Mouse (Mus musculus): ENCODE results near the gene Iscu. TPM values are rescaled to one million over a fixed set of nuclear protein-coding genes. Genes with fewer than 3 reads are reported as not detected.
A peak's percentile ranks its signal among the peaks of the same experiment; 100 is the strongest.
"Not testable (repeated sequence)": the region's sequence is repeated elsewhere in the genome, so short reads cannot be mapped to it uniquely, and the experiment has no call there.

The Iscu gene
- polyA plus RNA-seq, 1 experiment = 79.0 TPM

DNA sequence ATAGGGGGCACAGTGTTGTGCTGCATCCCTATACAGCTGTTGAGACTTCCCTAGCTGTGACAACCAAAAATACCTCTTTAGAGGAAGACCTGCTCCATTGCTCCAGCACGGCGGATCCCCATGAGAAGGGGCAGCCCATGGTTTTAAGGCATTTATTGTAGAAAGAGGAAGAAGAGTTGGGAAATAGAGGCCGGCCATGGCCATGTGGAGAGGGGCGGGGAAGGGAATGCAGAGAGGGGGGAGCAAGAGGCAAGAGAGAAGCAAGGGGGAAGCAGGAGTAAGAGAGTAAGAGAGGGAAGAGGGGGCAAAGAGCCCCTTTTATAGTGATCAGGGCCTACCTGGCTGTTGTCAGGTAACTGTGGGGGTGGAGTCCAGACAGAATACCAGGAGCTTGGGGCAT, 37.6 kb downstream of the Iscu start:
- DNase-seq (ENCODE audit: low read depth, low spot score) = no peak
- WGBS = 94% methylated on average over 4 of the region's 4 CpGs

DNA sequence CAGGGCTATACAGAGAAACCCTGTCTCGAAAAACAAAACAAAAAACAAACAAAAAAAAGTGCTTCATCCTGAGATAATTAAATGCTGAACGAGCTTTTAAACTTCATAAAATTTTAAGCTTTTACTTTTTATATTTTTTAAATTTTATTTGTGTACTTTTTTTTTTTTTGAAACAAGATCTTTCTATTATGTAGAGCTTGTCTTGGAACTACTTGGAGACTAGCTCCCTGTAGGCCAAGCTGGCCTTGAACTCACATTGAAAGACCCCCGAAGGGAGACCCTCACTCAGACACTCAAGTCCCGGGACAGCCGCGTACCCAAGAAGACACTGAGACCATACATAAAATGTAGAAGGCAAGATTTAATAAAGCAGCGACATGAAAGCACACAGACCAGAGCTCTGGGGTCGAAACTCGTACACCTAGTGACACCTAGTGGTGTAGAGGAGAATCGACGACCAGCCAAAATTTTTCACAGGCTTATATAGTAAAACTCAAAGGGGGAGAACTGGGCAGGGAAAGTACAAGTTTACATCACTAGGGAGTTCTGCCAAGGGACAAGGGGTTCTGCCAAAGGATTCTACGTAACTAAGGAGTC, 39.4 kb downstream of the Iscu start:
- 20% methylated on average over 11 of the region's 12 CpGs for WGBS
- not testable (repeated sequence) for DNase-seq (ENCODE audit: low read depth, low spot score)

DNA sequence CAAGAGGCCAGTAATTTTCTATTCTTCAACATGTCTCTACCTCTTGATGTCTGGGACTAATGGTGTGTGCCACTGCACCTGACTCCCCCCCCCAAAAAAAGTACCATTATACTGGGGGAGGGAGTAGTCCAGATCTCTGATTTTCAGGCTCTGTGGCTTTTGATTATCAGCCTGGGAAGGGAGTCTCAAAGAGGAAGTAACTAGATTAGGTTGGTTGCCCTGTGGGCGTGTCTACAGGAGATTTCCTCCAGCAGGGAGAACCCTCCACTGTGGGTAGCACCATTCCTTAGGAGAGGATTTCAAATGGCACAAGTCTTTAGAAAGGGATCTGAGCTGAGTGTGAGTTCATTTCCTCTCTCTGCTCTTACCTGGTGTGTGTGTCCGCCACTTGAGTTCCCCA, 40.1 kb downstream of the Iscu start:
- WGBS = 82% methylated on average over 2 of the region's 2 CpGs
- DNase-seq (ENCODE audit: low read depth, low spot score) = no peak

DNA sequence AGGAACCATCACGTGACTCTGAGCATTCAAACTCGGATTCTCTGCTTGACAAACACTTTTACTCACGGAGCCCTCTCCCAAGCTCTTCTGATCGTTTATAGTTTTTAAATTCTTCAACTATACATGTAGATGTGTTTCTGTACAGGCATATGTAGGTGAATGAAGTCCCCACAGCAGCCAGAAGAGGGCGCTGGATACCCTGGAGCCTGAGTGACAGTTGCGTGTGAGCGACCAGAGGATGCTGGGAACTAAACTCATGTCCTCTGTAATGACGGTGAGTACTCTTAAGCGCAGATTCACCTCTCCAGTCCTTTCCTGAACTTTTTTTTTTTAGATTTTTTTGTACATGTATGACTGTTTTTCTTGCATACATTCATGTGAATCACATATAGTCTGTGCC, 41.1 kb downstream of the Iscu start:
- DNase-seq (ENCODE audit: low read depth, low spot score) = no peak
- 24% methylated on average over 9 of the region's 9 CpGs for WGBS

DNA sequence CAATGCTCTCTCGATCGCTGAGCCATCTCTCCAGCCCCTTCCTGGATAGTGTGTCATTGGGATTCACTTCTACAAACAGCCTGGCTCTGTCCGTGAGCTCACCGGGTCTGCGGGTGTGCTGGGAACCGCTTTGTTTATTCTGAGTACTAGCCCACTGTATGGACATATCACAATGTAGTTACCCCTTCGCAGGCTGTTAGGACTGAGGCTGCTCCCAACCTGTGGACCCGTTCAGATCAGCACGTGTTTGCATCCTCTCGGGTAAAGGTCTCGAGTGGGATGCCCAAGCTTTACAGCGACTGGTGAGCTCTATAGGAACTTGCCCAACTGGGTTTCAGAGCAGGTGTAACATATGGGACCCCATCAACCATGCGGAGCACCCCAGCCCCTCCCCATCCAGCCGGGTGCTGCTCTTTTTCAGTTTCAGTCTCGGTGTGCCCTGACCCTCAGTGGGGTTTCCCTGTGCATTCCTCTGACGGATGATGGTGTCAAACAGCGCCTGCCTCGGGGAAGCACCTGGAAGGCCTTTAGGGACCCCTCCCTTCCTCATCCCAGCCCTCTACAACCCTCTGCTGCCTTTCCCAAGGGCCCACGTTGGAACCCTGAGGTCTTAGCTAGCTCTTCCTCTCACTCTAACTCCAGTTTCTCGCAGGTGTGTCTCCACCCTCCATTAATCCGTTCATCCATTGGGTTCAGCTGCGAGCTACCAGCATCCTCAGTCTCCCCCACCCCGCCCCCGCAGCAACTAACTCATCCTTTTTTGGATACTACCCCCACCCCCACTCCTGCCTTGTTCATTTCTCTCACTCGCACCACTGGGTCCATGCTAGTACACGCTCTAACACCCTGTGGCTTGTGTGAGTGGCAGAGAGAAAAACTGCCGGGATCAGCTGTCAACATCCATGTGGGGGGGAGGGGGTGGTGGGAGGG, 41.8 kb downstream of the Iscu start:
- no peak for DNase-seq (ENCODE audit: low read depth, low spot score)
- WGBS = 38% methylated on average over 27 of the region's 27 CpGs

DNA sequence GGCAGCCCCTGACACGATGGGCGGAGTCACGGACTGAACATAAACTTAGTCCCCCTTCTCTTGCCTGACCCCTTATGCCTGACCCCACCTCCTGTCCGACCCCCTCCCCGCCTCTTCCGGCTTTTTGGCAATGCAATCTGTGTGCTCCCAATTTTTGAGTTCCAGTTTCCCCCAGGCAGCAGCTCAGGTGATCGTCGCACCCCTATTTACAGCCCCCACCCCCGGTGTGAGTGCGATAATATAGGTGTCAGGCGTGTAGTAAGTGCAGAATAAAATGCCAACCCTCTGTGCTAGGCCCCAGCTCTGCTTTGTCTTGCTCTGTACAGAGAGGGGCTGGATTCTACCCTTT, 42.5 kb downstream of the Iscu start:
- DNase-seq (ENCODE audit: low read depth, low spot score) = no peak
- WGBS = 58% methylated on average over 11 of the region's 11 CpGs

DNA sequence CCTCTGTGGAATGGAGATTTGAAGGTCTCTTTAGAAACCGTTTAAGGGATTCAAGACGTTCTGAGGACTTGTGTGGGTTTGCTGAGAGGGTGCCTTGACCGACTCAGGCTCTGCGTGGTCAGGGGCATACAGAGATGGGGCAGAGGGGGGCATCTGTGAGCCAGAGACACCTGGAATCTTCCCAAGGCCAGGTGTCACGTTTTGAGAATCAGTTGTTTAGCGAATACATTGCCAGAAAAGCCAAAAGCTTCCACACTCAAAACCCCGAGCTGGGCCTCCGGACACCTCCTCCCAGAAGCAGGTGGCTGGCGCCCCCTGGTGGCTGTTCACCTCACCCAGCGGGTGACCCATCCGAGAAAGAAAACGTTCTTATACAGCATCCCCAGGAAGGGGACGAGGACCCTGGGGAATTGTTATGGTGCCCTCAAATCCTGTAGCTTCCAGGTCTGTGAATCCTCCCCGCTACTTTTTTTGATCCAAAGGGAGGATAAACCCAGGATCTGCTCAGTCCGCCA, 43.1 kb downstream of the Iscu start:
- WGBS = 17% methylated on average over 15 of the region's 15 CpGs
- DNase-seq (ENCODE audit: low read depth, low spot score) = peak; percentile 25

DNA sequence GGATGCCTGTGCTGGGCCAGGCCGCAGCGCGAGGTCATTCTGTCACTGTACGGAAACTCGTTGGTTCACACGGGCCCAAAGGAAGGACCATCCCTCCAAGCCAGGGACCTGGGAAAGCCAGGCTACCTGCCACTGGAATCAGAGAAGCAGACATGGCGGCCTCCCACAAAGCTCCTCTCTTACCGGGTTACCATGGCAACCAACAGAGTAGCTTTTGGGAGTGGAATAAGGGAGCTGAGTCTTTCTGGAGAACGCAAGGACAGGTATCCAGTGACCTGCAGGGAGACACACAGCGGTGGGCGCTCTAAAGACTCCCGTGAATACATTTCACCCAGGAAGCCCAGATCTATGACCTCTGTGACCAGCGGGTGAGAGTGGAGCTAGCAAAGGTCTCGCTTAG, 46.0 kb downstream of the Iscu start:
- no peak for DNase-seq (ENCODE audit: low read depth, low spot score)
- WGBS = 67% methylated on average over 14 of the region's 14 CpGs

DNA sequence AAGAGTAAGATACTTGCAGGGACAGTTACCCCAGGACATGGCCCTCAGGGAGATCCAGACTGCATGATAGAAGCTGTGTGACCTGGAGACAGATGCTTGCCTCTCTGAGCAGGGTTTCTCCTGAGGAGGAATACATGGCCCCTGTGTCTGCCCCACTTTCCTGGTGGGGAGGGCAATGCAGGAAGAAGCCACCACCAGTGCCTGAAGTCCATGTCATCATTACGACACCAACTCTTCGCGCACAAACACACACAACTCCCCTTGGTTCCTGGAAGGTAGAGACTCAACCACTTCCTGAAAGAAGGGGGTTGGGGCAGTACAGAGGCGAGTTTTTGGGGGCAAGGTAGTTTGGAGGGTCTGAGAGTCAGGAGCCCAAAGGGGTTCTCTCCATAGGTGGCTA, 51.7 kb downstream of the Iscu start:
- WGBS = 79% methylated on average over 4 of the region's 4 CpGs
- DNase-seq (ENCODE audit: low read depth, low spot score) = no peak

DNA sequence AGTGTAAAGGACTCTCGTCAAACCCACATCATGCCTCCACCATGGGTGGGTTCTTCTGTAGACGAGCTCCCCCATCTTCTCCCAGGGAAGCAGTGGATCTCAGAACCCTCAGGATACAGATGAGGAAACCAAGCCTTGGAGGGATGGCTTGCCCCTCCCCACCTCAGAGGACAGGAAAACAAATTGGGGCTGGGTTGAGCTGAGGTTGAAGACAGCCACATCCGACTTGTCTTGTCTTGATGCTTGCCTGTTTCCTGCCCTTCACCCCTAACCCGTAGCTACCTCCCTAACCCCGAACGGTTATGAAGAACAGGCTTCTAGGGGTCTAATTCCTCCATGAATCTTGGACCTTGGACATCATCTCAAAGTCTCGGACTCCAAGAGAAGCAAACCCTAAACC, 53.0 kb downstream of the Iscu start:
- 59% methylated on average over 7 of the region's 7 CpGs for WGBS
- DNase-seq (ENCODE audit: low read depth, low spot score) = no peak

DNA sequence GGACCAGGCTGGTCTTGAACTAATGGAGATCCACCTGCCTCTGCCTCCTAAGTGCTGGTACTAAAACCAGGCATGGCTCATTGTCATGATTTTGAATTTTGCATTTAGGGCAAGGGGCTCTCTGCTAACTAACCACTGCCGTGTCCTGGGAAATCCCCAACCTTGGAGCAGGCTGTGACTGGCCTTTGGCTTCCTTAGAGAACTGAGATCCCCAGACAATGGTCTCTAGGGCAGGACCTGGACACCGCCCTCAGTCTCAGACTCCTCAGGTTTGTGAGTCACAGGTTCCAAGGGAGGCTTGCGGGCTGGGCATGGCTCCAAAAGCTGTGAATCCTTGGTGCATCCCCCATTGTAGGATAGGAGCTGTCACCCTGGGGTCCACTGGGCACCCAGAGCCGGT, 54.1 kb downstream of the Iscu start:
- no peak for DNase-seq (ENCODE audit: low read depth, low spot score)
- 64% methylated on average over 4 of the region's 4 CpGs for WGBS

Other genes with a start within 250 kb of the Iscu start
- gene Cmklr1, start 122.3 kb upstream of the Iscu start, polyA plus RNA-seq (2012; rRNA removed) = 5.4 and 12.1 TPM in 2 replicates
- not detected in 2 replicates for gene 1700069L16Rik, start 48.0 kb upstream of the Iscu start, polyA plus RNA-seq (2012; rRNA removed)
- gene Ficd, start 36.9 kb upstream of the Iscu start, polyA plus RNA-seq (2012; rRNA removed) = 4.3 and 5.8 TPM in 2 replicates
- 14.6 and 20.7 TPM in 2 replicates for gene Sart3, start 238 bp upstream of the Iscu start, polyA plus RNA-seq (2012; rRNA removed)
- 14.4 and 14.5 TPM in 2 replicates for gene Tmem119, start 27.8 kb downstream of the Iscu start, polyA plus RNA-seq (2012; rRNA removed)
- gene Selplg, start 59.9 kb downstream of the Iscu start, polyA plus RNA-seq (2012; rRNA removed) = 32.2 and 38.6 TPM in 2 replicates
- gene Coro1c, start 136.0 kb downstream of the Iscu start, polyA plus RNA-seq (2012; rRNA removed) = 130 and 171 TPM in 2 replicates
- 7.4 and 12.1 TPM in 2 replicates for gene Ssh1, start 221.1 kb downstream of the Iscu start, polyA plus RNA-seq (2012; rRNA removed)
- 4.1 and 12.5 TPM in 2 replicates for gene Dao, start 231.0 kb downstream of the Iscu start, polyA plus RNA-seq (2012; rRNA removed)

Measured in large intestine, adult 2 months (tissue).